In the genomic region with DNA sequence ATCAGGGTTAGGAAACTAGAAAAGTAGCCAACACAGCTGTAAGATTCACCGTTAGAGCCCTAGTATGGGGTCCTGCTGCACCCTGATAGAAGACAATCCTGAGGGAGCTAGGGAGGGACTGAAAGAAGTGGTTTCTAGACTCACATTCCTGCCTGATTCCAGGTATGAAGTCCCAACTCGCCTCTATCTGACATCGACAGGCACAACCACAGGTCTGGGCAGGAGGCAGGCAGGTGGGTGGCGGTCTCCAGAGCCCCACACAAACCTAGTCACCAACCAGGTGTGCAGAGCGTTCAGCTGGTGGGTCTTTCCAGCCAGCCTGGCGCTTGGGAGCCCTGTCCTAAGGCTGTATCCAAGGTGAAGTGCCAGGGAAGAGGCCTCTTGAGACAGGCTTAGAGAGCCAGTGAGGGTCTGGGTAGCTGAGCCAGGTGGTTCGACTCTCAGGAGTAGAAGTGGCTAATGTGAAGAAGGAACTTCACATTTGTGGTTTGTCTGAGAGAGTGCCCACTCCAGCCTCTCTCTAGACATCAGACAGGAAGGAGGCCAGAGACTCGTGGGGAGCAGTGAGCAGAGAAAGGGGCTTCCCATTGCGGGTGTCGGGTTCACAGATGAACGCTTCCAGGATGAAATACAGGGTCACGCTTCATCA, we compare ENCODE assay signal across 9 mouse cellular contexts. TPM values are rescaled to one million over a fixed set of nuclear protein-coding genes. Genes with fewer than 3 reads are reported as not detected.
DNase-seq lines count a peak whose midpoint lies in the region; ATAC-seq and TF ChIP-seq lines count a peak whose summit lies in the region.
"Had no signal": no experiment of that assay in that cellular context is flagged by ENCODE, and none has a peak within 500 bp of the region (broad histone marks: within the 10 kb centered on the region; RNA-seq: fewer than 3 reads in every experiment).

No protein-coding gene starts in this region.

- WGBS in kidney, postnatal 0 days: 65% methylated on average over 12 of the region's 12 CpGs
- 59% methylated on average over 12 of the region's 12 CpGs for WGBS in embryonic facial prominence, embryonic 15.5 days
- 82% methylated on average over 12 of the region's 12 CpGs for WGBS in intestine, embryonic 15.5 days
- 75% methylated on average over 12 of the region's 12 CpGs for WGBS in midbrain, embryonic 16.5 days

- no peak overlapping the region for H3K9ac ChIP-seq in kidney, postnatal 0 days (ENCODE audit: low read depth, low read length)
- no peak overlapping the region for H3K9ac ChIP-seq in embryonic facial prominence, embryonic 15.5 days
- H3K9ac ChIP-seq in intestine, embryonic 15.5 days: no peak overlapping the region
- no peak overlapping the region for H3K9ac ChIP-seq in midbrain, embryonic 16.5 days (ENCODE audit: low read depth, low read length)

- no peak for DNase-seq in kidney, postnatal 0 days (ENCODE audit: low spot score)
- DNase-seq in kidney, postnatal 10 days: no peak
- DNase-seq in adrenal gland, adult 2 months: no peak
- no peak for DNase-seq in adrenal gland, postnatal 36 days
- DNase-seq: cerebellum, adult 8-10 months; gastrocnemius, postnatal 36 days had no signal

- H3K36me3 ChIP-seq in kidney, postnatal 0 days (ENCODE audit: insufficient read depth, low read length): no peaks in the 10 kb centered on the region
- no peaks in the 10 kb centered on the region for H3K36me3 ChIP-seq in embryonic facial prominence, embryonic 15.5 days
- H3K36me3 ChIP-seq in intestine, embryonic 15.5 days: no peaks in the 10 kb centered on the region
- H3K36me3 ChIP-seq in midbrain, embryonic 16.5 days (ENCODE audit: control insufficient read depth, insufficient read depth, low read length): no peaks in the 10 kb centered on the region

- peaks cover 54% of the 10 kb centered on the region for H3K4me1 ChIP-seq in kidney, postnatal 0 days (replicated peaks; ENCODE audit: insufficient read depth, low read length)
- peaks cover 62% of the 10 kb centered on the region for H3K4me1 ChIP-seq in embryonic facial prominence, embryonic 15.5 days
- peaks cover 56% of the 10 kb centered on the region for H3K4me1 ChIP-seq in intestine, embryonic 15.5 days (replicated peaks)
- peaks cover 26% of the 10 kb centered on the region for H3K4me1 ChIP-seq in midbrain, embryonic 16.5 days (ENCODE audit: control insufficient read depth, insufficient read depth, low read length)

- H3K4me3 ChIP-seq in kidney, postnatal 0 days (replicated peaks; ENCODE audit: low read depth, low read length): no peak overlapping the region
- H3K4me3 ChIP-seq in embryonic facial prominence, embryonic 15.5 days (replicated peaks): no peak overlapping the region
- no peak overlapping the region for H3K4me3 ChIP-seq in intestine, embryonic 15.5 days (replicated peaks)
- no peak overlapping the region for H3K4me3 ChIP-seq in midbrain, embryonic 16.5 days (ENCODE audit: low read depth, low read length)

- no peaks in the 10 kb centered on the region for H3K27me3 ChIP-seq in kidney, postnatal 0 days (ENCODE audit: insufficient read depth, low read length)
- no peaks in the 10 kb centered on the region for H3K27me3 ChIP-seq in embryonic facial prominence, embryonic 15.5 days
- H3K27me3 ChIP-seq in intestine, embryonic 15.5 days (replicated peaks): no peaks in the 10 kb centered on the region
- H3K27me3 ChIP-seq in midbrain, embryonic 16.5 days (ENCODE audit: control insufficient read depth, insufficient read depth, low read depth, low read length): no peaks in the 10 kb centered on the region

- no peak for TF ChIP-seq CTCF in kidney, postnatal 0 days (IDR thresholded peaks at IDR 0.05; ENCODE audit: low read depth)

- peak overlapping the region; percentile 99 for H3K27ac ChIP-seq in kidney, postnatal 0 days
- H3K27ac ChIP-seq in embryonic facial prominence, embryonic 15.5 days (replicated peaks): peak overlapping the region; percentile 99
- peak overlapping the region; percentile 98 for H3K27ac ChIP-seq in intestine, embryonic 15.5 days
- peak overlapping the region; percentile 91; the same call in 1 of the 2 replicates for H3K27ac ChIP-seq in midbrain, embryonic 16.5 days (ENCODE audit: low read length)

- no peaks in the 10 kb centered on the region for H3K9me3 ChIP-seq in kidney, postnatal 0 days (replicated peaks; ENCODE audit: low read length)
- H3K9me3 ChIP-seq in embryonic facial prominence, embryonic 15.5 days (replicated peaks): no peaks in the 10 kb centered on the region
- no peaks in the 10 kb centered on the region for H3K9me3 ChIP-seq in intestine, embryonic 15.5 days
- H3K9me3 ChIP-seq in midbrain, embryonic 16.5 days (replicated peaks; ENCODE audit: control insufficient read depth, low read length, poor library complexity, severe bottlenecking): no peaks in the 10 kb centered on the region

- no peak overlapping the region for H3K4me2 ChIP-seq in kidney, postnatal 0 days (ENCODE audit: low read length)
- no peak overlapping the region for H3K4me2 ChIP-seq in embryonic facial prominence, embryonic 15.5 days (replicated peaks)
- no peak overlapping the region for H3K4me2 ChIP-seq in intestine, embryonic 15.5 days (replicated peaks)
- no peak overlapping the region for H3K4me2 ChIP-seq in midbrain, embryonic 16.5 days (ENCODE audit: low read length)

- no peak for ATAC-seq in kidney, postnatal 0 days (replicated peaks; ENCODE audit: low FRiP score, low read depth)
- no peak for ATAC-seq in embryonic facial prominence, embryonic 15.5 days (ENCODE audit: insufficient number of reproducible peaks, low FRiP score, low TSS enrichment, low read depth)
- no peak for ATAC-seq in intestine, embryonic 15.5 days
- no peak for ATAC-seq in midbrain, embryonic 16.5 days

RNA-seq across cellular contexts. Expression of gene Faap20, which starts 12.7 kb away (rescaled TPM):
- 77.2 and 80.0 TPM in 2 replicates for polyA plus RNA-seq in kidney, postnatal 0 days (2015; fragmentation: Nextera tagmentation; extraction: Ambion mirVana)
- polyA plus RNA-seq in embryonic facial prominence, embryonic 15.5 days (2015; fragmentation: Nextera tagmentation; extraction: Ambion mirVana): 74.9 and 75.0 TPM in 2 replicates
- polyA plus RNA-seq in intestine, embryonic 15.5 days (2015; fragmentation: Nextera tagmentation; extraction: Ambion mirVana): 64.1 and 74.9 TPM in 2 replicates
- polyA plus RNA-seq in midbrain, embryonic 16.5 days (2015; fragmentation: Nextera tagmentation; extraction: Ambion mirVana): 69.8 and 70.1 TPM in 2 replicates
- 10 to 100 TPM; 40.3 to 57.3 TPM for total RNA-seq in adrenal gland, adult 2 months (2021)
- 106 and 127 TPM in 2 replicates for polyA plus RNA-seq in adrenal gland, adult 2 months (2012; rRNA removed)
- 10 to 100 TPM; 49.6 to 51.8 TPM for total RNA-seq in adrenal gland, postnatal 36 days (2021)

RNA-seq across cellular contexts. Expression of gene Ski, which starts 14.5 kb away (rescaled TPM):
- 15.5 TPM in 2 replicates for polyA plus RNA-seq in kidney, postnatal 0 days (2015; fragmentation: Nextera tagmentation; extraction: Ambion mirVana)
- polyA plus RNA-seq in embryonic facial prominence, embryonic 15.5 days (2015; fragmentation: Nextera tagmentation; extraction: Ambion mirVana): 24.4 and 26.3 TPM in 2 replicates
- 13.3 and 13.8 TPM in 2 replicates for polyA plus RNA-seq in intestine, embryonic 15.5 days (2015; fragmentation: Nextera tagmentation; extraction: Ambion mirVana)
- polyA plus RNA-seq in midbrain, embryonic 16.5 days (2015; fragmentation: Nextera tagmentation; extraction: Ambion mirVana): 9.6 and 10.1 TPM in 2 replicates
- total RNA-seq in adrenal gland, adult 2 months (2021): 10 to 100 TPM; 59.7 to 63.8 TPM
- polyA plus RNA-seq in adrenal gland, adult 2 months (2012; rRNA removed): 83.1 and 103 TPM in 2 replicates
- total RNA-seq in adrenal gland, postnatal 36 days (2021): 10 to 100 TPM; 55.5 to 88.7 TPM
